Mouse (Mus musculus) embryonic facial prominence, embryonic 11.5 days (tissue): ENCODE results near the gene Tsku. TPM values are rescaled to one million over a fixed set of nuclear protein-coding genes. Genes with fewer than 3 reads are reported as not detected.

Source experiments
- ATAC-seq: fragments of 200-750 bp; cut with Nextera tagmentation; replicated peaks from 2 replicates; pipeline ENCODE4 v1.8.0; 2017; ENCODE audit warnings: low read depth; ENCODE audit not compliant: insufficient number of reproducible peaks, low FRiP score, low TSS enrichment
- DNase-seq: peaks from one replicate; pipeline ENCODE4 v3.0.0-alpha.2; 2015; ENCODE audit warnings: low spot score
- H3K27ac ChIP-seq: fragments of 300-500 bp; sonication (generic); replicated peaks from 2 replicates; pipeline ENCODE4 v1.5.1; 2014; ENCODE audit warnings: mild to moderate bottlenecking, low read depth, low read length, control low read depth
- H3K27me3 ChIP-seq: fragments of 300-500 bp; sonication (generic); 2 replicates; pipeline ENCODE4 v1.6.1; 2014; ENCODE audit warnings: mild to moderate bottlenecking, low read length, moderate library complexity, mixed read lengths; ENCODE audit not compliant: control insufficient read depth, insufficient read depth
- H3K36me3 ChIP-seq: fragments of 300-500 bp; sonication (generic); replicated peaks from 2 replicates; pipeline ENCODE4 v1.6.1; 2014; ENCODE audit warnings: low read depth, mild to moderate bottlenecking, low read length, moderate library complexity, mixed read lengths; ENCODE audit not compliant: control insufficient read depth, insufficient read depth
- H3K4me1 ChIP-seq: fragments of 300-500 bp; sonication (generic); 2 replicates; pipeline ENCODE4 v1.6.1; 2014; ENCODE audit warnings: low read length, mixed read lengths; ENCODE audit not compliant: control insufficient read depth, insufficient read depth
- H3K4me2 ChIP-seq: fragments of 300-500 bp; sonication (generic); 2 replicates; pipeline ENCODE4 v1.6.1; 2014; ENCODE audit warnings: low read depth, mild to moderate bottlenecking, control low read depth, low read length, moderate library complexity
- H3K4me3 ChIP-seq: fragments of 300-500 bp; sonication (generic); 2 replicates; pipeline ENCODE4 v1.5.1; 2014; ENCODE audit warnings: low read depth, low read length, control low read depth
- H3K9ac ChIP-seq: fragments of 300-500 bp; sonication (generic); replicated peaks from 2 replicates; pipeline ENCODE4 v1.6.1; 2014; ENCODE audit warnings: mild to moderate bottlenecking, control low read depth, low read length
- H3K9me3 ChIP-seq: fragments of 300-500 bp; sonication (generic); replicated peaks from 2 replicates; pipeline ENCODE4 v1.6.1; 2016; ENCODE audit warnings: mild to moderate bottlenecking, low read length, inconsistent platforms, mixed read lengths; ENCODE audit not compliant: control insufficient read depth
- WGBS: fragments of 180-500 bp; shearing (Covaris S2); extraction: QIAGEN DNeasy Blood & Tissue Kit; methylation state at CpG from one replicate; pipeline ENCODE4 v1.1.7; 2014; 5-methylcytosine and 5-hydroxymethylcytosine counted together
- polyA plus RNA-seq: library from polyadenylated mRNA; unstranded; fragments of >200 nt; fragmentation: Nextera tagmentation; extraction: Ambion mirVana; gene quantifications from 2 replicates; pipeline ENCODE4 v1.2.1, GENCODE M21; 2014

The Tsku gene
- polyA plus RNA-seq, 1 experiment from 2014 or later, result 13.6 TPM

DNA sequence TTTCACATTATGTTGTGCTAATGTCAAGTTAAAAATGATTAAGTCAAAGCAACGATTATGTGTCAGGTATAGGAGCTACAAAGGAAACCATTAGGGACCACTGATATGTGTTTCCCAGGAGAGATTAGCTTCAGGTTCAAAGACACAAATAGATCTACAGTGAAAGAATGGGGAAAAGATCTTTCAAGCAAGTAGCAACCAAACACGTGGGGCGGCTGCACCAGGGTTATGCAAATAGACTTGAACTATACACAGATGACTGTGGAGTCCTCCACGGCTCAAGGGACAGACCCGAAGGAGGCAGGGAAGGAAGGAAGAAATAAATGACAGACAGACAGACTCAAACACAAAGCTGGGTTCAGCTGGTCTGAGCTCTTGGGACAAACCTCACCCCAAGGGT is 16.1 kb upstream of the Tsku start:
- H3K27me3 ChIP-seq, result no peaks in the 10 kb centered on the region
- H3K4me3 ChIP-seq, result no peak overlapping the region
- no peak overlapping the region for H3K4me2 ChIP-seq
- H3K9ac ChIP-seq, result no peak overlapping the region
- DNase-seq (no peak), ATAC-seq (no peak)
- no peaks in the 10 kb centered on the region for H3K9me3 ChIP-seq
- 76% methylated on average over 5 of the region's 5 CpGs for WGBS
- no peaks in the 10 kb centered on the region for H3K36me3 ChIP-seq
- H3K27ac ChIP-seq, result no peak overlapping the region
- H3K4me1 ChIP-seq, result no peaks in the 10 kb centered on the region

DNA sequence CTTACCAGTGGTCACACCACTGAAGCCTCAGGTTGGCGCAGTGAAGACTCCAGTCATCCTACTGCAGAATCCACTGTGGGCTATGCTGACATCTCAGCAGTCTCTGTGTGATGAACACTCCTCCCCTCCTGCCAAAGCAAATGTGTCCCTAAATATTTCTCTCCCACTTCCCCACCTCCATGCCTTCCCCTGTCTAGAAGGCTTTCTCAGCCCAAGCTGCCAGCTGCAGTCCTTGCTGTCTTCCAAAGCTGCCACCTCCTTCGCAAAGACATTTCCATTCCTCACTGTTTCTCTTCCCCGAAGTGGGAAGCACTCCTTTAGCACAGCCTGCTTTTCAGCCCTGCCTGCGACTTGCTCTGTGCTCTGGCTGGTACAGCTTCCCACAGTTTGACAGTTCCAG is 10.0 kb upstream of the Tsku start:
- ATAC-seq, result no peak
- Histone ChIP-seq H3K27me3 (no peaks in the 10 kb centered on the region), H3K27ac (no peak overlapping the region), H3K9me3 (no peaks in the 10 kb centered on the region), H3K36me3 (no peaks in the 10 kb centered on the region), H3K4me3 (no peak overlapping the region), H3K4me1 (no peaks in the 10 kb centered on the region), H3K9ac (no peak overlapping the region), H3K4me2 (no peak overlapping the region)
- whole genome bisulfite sequencing, result 36% methylated on average over 4 of the region's 4 CpGs
- DNase-seq, result no peak

DNA sequence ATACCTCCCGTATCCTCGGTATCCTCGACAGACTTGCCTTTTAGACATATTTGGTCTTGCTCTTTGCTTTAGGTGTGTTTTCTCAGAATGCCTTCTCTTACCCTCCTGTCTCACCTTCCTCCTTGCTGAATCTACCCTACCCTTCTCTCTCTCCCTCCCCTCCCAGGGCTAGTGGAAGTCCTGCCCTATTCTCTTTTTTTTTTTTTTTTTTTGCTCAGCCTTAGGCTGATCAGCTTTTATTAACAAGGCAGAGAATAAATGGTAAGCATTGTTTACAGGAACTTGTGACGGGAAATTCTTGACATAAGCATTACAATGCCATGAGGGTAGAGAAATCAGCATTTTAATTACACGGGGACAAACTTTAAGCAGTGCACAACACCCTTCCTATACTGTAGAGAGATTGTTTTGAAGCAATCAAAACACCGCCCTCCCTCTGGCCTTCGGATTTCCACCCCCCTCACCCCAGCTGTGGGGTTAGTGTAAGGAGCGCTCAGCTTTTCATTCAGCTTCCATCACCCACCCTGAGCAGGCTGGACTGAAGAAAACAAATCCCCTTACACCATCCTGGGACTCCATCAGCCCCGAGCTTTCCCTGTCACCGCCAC is 8.7 kb upstream of the Tsku start:
- Histone ChIP-seq H3K9ac (no peak overlapping the region), H3K27ac (no peak overlapping the region), H3K9me3 (no peaks in the 10 kb centered on the region), H3K27me3 (no peaks in the 10 kb centered on the region), H3K4me1 (no peaks in the 10 kb centered on the region), H3K4me3 (no peak overlapping the region), H3K36me3 (no peaks in the 10 kb centered on the region), H3K4me2 (no peak overlapping the region)
- ATAC-seq (no peak), DNase-seq (no peak)
- 41% methylated on average over 10 of the region's 10 CpGs for WGBS

DNA sequence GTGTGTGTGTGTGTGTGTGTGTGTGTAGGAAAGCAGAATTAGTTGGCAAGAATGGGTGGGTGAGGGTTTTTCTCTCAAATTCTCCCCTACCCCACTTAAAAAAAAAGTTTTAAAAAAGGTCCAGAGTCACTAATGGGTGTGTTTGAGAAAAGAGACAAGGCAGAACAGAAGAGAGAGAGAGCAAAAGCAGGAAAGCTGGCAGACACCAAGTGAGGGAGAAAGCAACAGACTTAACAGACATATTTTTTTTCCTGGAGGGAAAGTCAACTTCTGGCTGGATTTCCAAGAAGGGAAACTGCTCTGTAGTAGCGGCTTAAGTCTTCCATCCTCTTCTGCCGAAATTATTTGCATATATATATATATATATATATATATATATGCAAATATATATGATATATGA is 534 bp upstream of the Tsku start:
- Histone ChIP-seq H3K27ac (no peak overlapping the region), H3K9me3 (no peaks in the 10 kb centered on the region), H3K4me3 (peak overlapping the region; percentile 84; the same call in 1 of the 2 replicates), H3K9ac (no peak overlapping the region), H3K4me1 (peaks cover 9% of the 10 kb centered on the region), H3K36me3 (no peaks in the 10 kb centered on the region), H3K4me2 (no peak overlapping the region), H3K27me3 (no peaks in the 10 kb centered on the region)
- ATAC-seq (no peak), DNase-seq (no peak)
- 36% methylated on average over 2 of the region's 2 CpGs for WGBS

- Histone ChIP-seq H3K27ac (peak overlapping the region; percentile 76), H3K4me3 (peak overlapping the region; percentile 84), H3K9ac (peak overlapping the region; percentile 84), H3K27me3 (no peaks in the 10 kb centered on the region), H3K9me3 (no peaks in the 10 kb centered on the region), H3K36me3 (no peaks in the 10 kb centered on the region), H3K4me2 (peak overlapping the region; percentile 89), H3K4me1 (peaks cover 14% of the 10 kb centered on the region)
- ATAC-seq, result peak; percentile 11
- no peak for DNase-seq
- 0% methylated on average over 20 of the region's 20 CpGs for WGBS
These were observed 522 bp downstream of the Tsku start for GRCm38 (mm10) chr7:98360621-98360990.

DNA sequence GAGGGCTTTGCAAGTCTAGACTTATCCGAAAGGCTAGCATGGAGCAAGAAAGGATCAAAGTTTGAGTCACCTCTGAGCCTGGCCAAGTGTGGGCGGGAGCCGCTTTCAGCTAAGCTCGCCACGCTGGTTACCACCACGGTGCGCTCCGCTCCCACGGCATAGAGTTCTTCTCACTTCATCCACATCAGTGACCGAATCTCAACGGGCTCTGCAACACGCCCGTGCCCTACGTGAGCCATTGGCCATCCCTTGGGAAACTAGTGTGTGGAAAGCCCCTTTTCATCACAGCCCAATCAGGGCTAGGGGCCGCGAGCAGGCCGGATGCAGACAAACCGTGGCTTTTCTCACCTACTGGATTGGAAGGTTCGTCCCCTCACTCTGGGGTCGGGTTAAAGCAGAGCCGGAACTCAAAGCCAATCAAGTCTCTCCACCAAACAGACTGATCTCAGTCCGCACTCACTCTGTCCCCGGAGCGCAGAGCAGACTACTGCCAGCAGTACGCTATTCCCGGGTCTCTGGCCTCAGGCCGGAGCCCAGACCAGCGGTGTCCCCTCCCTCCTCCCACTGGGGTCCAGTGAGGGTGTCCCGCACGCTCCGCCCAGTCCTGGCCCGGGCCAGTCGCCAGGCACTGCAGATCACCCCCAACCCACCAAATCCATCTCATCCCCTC is 1.0 kb downstream of the Tsku start:
- Histone ChIP-seq H3K4me3 (peak overlapping the region; percentile 84), H3K4me2 (peak overlapping the region; percentile 89), H3K4me1 (peaks cover 17% of the 10 kb centered on the region), H3K36me3 (no peaks in the 10 kb centered on the region), H3K27ac (peak overlapping the region; percentile 76), H3K9me3 (no peaks in the 10 kb centered on the region), H3K9ac (peak overlapping the region; percentile 84), H3K27me3 (no peaks in the 10 kb centered on the region)
- ATAC-seq, result peak; percentile 61
- under 1% methylated on average over 33 of the region's 33 CpGs for WGBS
- peak; percentile 75 for DNase-seq

- Histone ChIP-seq H3K27me3 (no peaks in the 10 kb centered on the region), H3K36me3 (no peaks in the 10 kb centered on the region; the same call in 1 of the 2 replicates), H3K27ac (no peak overlapping the region), H3K9me3 (no peaks in the 10 kb centered on the region), H3K9ac (no peak overlapping the region), H3K4me2 (no peak overlapping the region), H3K4me1 (peaks cover 24% of the 10 kb centered on the region), H3K4me3 (no peak overlapping the region)
- DNase-seq (no peak), ATAC-seq (no peak)
- WGBS, result 23% methylated on average over 1 of the region's 1 CpGs
These were observed 3.1 kb downstream of the Tsku start for GRCm38 (mm10) chr7:98358016-98358415.

- Histone ChIP-seq H3K4me2 (no peak overlapping the region), H3K36me3 (peaks cover 4% of the 10 kb centered on the region; the same call in 1 of the 2 replicates), H3K27me3 (no peaks in the 10 kb centered on the region), H3K4me1 (peaks cover 24% of the 10 kb centered on the region), H3K4me3 (no peak overlapping the region), H3K27ac (no peak overlapping the region), H3K9ac (0 out of 2 replicates have a peak overlapping the region, but pooled peaks have one; percentile 8), H3K9me3 (no peaks in the 10 kb centered on the region)
- WGBS, result 66% methylated on average over 5 of the region's 5 CpGs
- ATAC-seq (no peak), DNase-seq (no peak)
These were observed 3.8 kb downstream of the Tsku start for GRCm38 (mm10) chr7:98357324-98357723.
